Mouse (Mus musculus): ENCODE measurements around the gene Kdm1a. TPM values are rescaled to one million over a fixed set of nuclear protein-coding genes. Genes with fewer than 3 reads are reported as not detected.

Kdm1a gene
- polyA plus RNA-seq, 1 experiment = 205 TPM

GRCm38 (mm10) chr4:136559690-136560089, 42.8 kb downstream of the Kdm1a start:
- H3K4me1 ChIP-seq (ENCODE audit: control insufficient read depth, insufficient read depth, low read length) = no peaks in the 10 kb centered on the region
- no peak for TF ChIP-seq EP300 (IDR thresholded peaks at IDR 0.05; ENCODE audit: insufficient read depth, low read depth, low read length)
- no peak for TF ChIP-seq CTCF (IDR thresholded peaks at IDR 0.05; ENCODE audit: low read depth, low read length)
- TF ChIP-seq POLR2A (IDR thresholded peaks at IDR 0.05; ENCODE audit: insufficient read depth, low read length) = no peak
- no peaks in the 10 kb centered on the region for H3K9me3 ChIP-seq (replicated peaks; ENCODE audit: control insufficient read depth, insufficient read depth, low read length, poor library complexity, severe bottlenecking)
- no peak overlapping the region for H3K27ac ChIP-seq (ENCODE audit: insufficient read depth, low read length)
- no peak overlapping the region for H3K4me3 ChIP-seq (ENCODE audit: low read depth, low read length)
- H3K27me3 ChIP-seq (ENCODE audit: control insufficient read depth, insufficient read depth, low read length, poor library complexity, severe bottlenecking) = no peaks in the 10 kb centered on the region
- no peak overlapping the region for H3K9ac ChIP-seq (ENCODE audit: low read depth, poor library complexity, severe bottlenecking)
- peaks cover 66% of the 10 kb centered on the region for H3K36me3 ChIP-seq (ENCODE audit: control insufficient read depth, insufficient read depth, low read length, poor library complexity, severe bottlenecking)

DNA sequence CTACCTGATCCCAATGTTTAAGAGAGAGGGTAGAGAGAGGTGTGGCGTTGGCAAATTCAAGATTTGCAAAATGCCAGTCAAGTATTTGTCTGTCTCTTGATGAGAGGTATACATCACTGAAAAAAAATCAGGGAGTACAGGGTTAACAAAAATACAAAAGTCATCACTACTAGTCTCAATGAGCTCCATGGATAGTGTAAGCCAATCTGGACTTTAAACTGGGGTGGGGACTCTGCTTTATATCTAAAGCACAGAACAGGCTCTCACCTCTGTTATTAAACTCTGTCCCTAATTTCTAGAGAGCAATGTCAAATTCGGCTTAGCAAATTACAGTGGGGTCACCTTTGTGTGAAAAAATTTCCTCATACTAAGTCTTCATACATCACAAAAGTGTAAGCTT, 44.9 kb downstream of the Kdm1a start:
- no peak for TF ChIP-seq CTCF (IDR thresholded peaks at IDR 0.05; ENCODE audit: low read depth, low read length)
- no peak for TF ChIP-seq POLR2A (IDR thresholded peaks at IDR 0.05; ENCODE audit: insufficient read depth, low read length)
- TF ChIP-seq EP300 (IDR thresholded peaks at IDR 0.05; ENCODE audit: insufficient read depth, low read depth, low read length) = no peak
- no peak overlapping the region for H3K4me3 ChIP-seq (ENCODE audit: low read depth, low read length)
- no peaks in the 10 kb centered on the region for H3K4me1 ChIP-seq (ENCODE audit: control insufficient read depth, insufficient read depth, low read length)
- H3K27ac ChIP-seq (ENCODE audit: insufficient read depth, low read length) = no peak overlapping the region
- peaks cover 81% of the 10 kb centered on the region for H3K36me3 ChIP-seq (ENCODE audit: control insufficient read depth, insufficient read depth, low read length, poor library complexity, severe bottlenecking)
- H3K9ac ChIP-seq (ENCODE audit: low read depth, poor library complexity, severe bottlenecking) = no peak overlapping the region
- H3K9me3 ChIP-seq (replicated peaks; ENCODE audit: control insufficient read depth, insufficient read depth, low read length, poor library complexity, severe bottlenecking) = no peaks in the 10 kb centered on the region
- H3K27me3 ChIP-seq (ENCODE audit: control insufficient read depth, insufficient read depth, low read length, poor library complexity, severe bottlenecking) = no peaks in the 10 kb centered on the region

DNA sequence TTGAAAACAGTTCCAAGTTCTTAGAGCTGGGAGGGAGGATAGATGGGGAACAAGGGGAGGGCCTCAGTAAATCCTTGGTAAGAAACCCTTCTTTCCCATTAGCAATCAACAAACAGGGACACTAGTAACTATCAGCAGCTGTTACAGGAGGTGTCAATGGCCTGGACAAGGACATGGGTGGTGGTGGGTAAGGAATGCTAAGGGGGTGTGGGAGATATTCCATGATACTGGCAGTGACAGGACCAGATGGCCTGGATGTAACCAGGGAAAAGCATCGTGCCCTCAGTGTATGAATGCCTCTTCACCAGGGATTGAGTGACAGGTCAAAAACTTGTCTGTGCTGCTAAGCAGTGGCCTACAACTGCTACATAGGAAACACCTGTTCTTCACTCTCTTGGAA, 49.4 kb downstream of the Kdm1a start:
- peaks cover 81% of the 10 kb centered on the region for H3K36me3 ChIP-seq (ENCODE audit: control insufficient read depth, insufficient read depth, low read length, poor library complexity, severe bottlenecking)
- TF ChIP-seq EP300 (IDR thresholded peaks at IDR 0.05; ENCODE audit: insufficient read depth, low read depth, low read length) (no peak), CTCF (IDR thresholded peaks at IDR 0.05; ENCODE audit: low read depth, low read length) (no peak), POLR2A (IDR thresholded peaks at IDR 0.05; ENCODE audit: insufficient read depth, low read length) (no peak)

DNA sequence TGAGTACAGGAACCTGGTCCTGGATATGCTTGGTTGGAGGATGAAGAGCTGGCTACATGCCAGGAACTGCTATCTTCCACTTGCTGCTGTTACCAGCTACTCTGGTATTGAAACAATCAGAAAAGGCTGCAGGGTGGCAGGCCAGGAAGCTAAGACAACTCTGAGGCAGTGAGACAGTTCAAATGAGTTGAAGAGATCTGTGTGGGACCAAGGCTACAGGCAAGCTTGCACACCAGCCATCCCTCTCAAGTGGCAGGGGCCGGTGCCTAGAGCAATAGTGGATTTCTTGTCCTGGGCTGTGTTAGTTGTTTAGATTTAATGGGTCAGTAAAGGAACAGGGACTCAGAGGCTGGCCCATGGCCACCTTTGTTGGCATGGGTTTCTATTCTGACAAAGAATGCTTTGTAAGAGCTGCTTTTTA, 54.1 kb downstream of the Kdm1a start:
- Histone ChIP-seq H3K4me3 (ENCODE audit: low read depth, low read length) (no peak overlapping the region), H3K9ac (ENCODE audit: low read depth, poor library complexity, severe bottlenecking) (no peak overlapping the region), H3K36me3 (ENCODE audit: control insufficient read depth, insufficient read depth, low read length, poor library complexity, severe bottlenecking) (peaks cover 72% of the 10 kb centered on the region), H3K4me1 (ENCODE audit: control insufficient read depth, insufficient read depth, low read length) (no peaks in the 10 kb centered on the region), H3K27ac (ENCODE audit: insufficient read depth, low read length) (no peak overlapping the region), H3K27me3 (ENCODE audit: control insufficient read depth, insufficient read depth, low read length, poor library complexity, severe bottlenecking) (no peaks in the 10 kb centered on the region), H3K9me3 (replicated peaks; ENCODE audit: control insufficient read depth, insufficient read depth, low read length, poor library complexity, severe bottlenecking) (no peaks in the 10 kb centered on the region)
- no peak for TF ChIP-seq CTCF (IDR thresholded peaks at IDR 0.05; ENCODE audit: low read depth, low read length)
- TF ChIP-seq POLR2A (IDR thresholded peaks at IDR 0.05; ENCODE audit: insufficient read depth, low read length) = no peak
- TF ChIP-seq EP300 (IDR thresholded peaks at IDR 0.05; ENCODE audit: insufficient read depth, low read depth, low read length) = no peak

More for the DNA sequence above, 49.4 kb downstream of the Kdm1a start:
- no peaks in the 10 kb centered on the region for H3K9me3 ChIP-seq (replicated peaks; ENCODE audit: control insufficient read depth, insufficient read depth, low read length, poor library complexity, severe bottlenecking)
- 0 out of 2 replicates have a peak overlapping the region, but pooled peaks have one; percentile 22 for H3K27ac ChIP-seq (ENCODE audit: insufficient read depth, low read length)
- no peak overlapping the region for H3K9ac ChIP-seq (ENCODE audit: low read depth, poor library complexity, severe bottlenecking)
- no peaks in the 10 kb centered on the region for H3K4me1 ChIP-seq (ENCODE audit: control insufficient read depth, insufficient read depth, low read length)
- no peak overlapping the region for H3K4me3 ChIP-seq (ENCODE audit: low read depth, low read length)
- no peaks in the 10 kb centered on the region for H3K27me3 ChIP-seq (ENCODE audit: control insufficient read depth, insufficient read depth, low read length, poor library complexity, severe bottlenecking)

DNA sequence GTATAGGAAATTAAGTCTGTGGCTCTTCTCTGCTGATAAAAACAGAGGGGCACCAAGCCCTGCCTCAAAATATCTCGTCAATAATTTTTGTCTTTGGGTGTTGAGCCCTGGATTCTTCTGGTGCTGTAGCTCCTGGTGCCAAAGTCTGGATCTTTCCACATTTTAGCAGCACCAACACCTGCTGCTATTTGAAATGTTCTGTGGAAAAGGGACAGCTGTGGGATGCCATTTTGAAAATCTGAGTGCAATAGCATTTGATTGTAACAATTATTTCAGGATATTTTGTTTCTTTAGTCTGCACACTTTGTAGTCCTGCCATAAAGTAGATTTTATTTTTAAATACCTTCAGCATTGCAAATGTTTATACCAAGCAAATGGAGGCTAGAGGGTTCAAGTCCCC, 54.8 kb downstream of the Kdm1a start:
- no peak overlapping the region for H3K27ac ChIP-seq (ENCODE audit: insufficient read depth, low read length)
- no peak overlapping the region for H3K4me3 ChIP-seq (ENCODE audit: low read depth, low read length)
- no peak for TF ChIP-seq POLR2A (IDR thresholded peaks at IDR 0.05; ENCODE audit: insufficient read depth, low read length)
- no peak for TF ChIP-seq EP300 (IDR thresholded peaks at IDR 0.05; ENCODE audit: insufficient read depth, low read depth, low read length)
- TF ChIP-seq CTCF (IDR thresholded peaks at IDR 0.05; ENCODE audit: low read depth, low read length) = no peak
- no peak overlapping the region for H3K9ac ChIP-seq (ENCODE audit: low read depth, poor library complexity, severe bottlenecking)
- no peaks in the 10 kb centered on the region for H3K4me1 ChIP-seq (ENCODE audit: control insufficient read depth, insufficient read depth, low read length)
- H3K36me3 ChIP-seq (ENCODE audit: control insufficient read depth, insufficient read depth, low read length, poor library complexity, severe bottlenecking) = peaks cover 71% of the 10 kb centered on the region
- no peaks in the 10 kb centered on the region for H3K9me3 ChIP-seq (replicated peaks; ENCODE audit: control insufficient read depth, insufficient read depth, low read length, poor library complexity, severe bottlenecking)
- H3K27me3 ChIP-seq (ENCODE audit: control insufficient read depth, insufficient read depth, low read length, poor library complexity, severe bottlenecking) = no peaks in the 10 kb centered on the region

- H3K9ac ChIP-seq (ENCODE audit: low read depth, poor library complexity, severe bottlenecking) = no peak overlapping the region
- no peak overlapping the region for H3K27ac ChIP-seq (ENCODE audit: insufficient read depth, low read length)
- H3K36me3 ChIP-seq (ENCODE audit: control insufficient read depth, insufficient read depth, low read length, poor library complexity, severe bottlenecking) = peaks cover 63% of the 10 kb centered on the region
- no peak overlapping the region for H3K4me3 ChIP-seq (ENCODE audit: low read depth, low read length)
- no peaks in the 10 kb centered on the region for H3K27me3 ChIP-seq (ENCODE audit: control insufficient read depth, insufficient read depth, low read length, poor library complexity, severe bottlenecking)
- H3K4me1 ChIP-seq (ENCODE audit: control insufficient read depth, insufficient read depth, low read length) = no peaks in the 10 kb centered on the region
- no peaks in the 10 kb centered on the region for H3K9me3 ChIP-seq (replicated peaks; ENCODE audit: control insufficient read depth, insufficient read depth, low read length, poor library complexity, severe bottlenecking)
- TF ChIP-seq EP300 (IDR thresholded peaks at IDR 0.05; ENCODE audit: insufficient read depth, low read depth, low read length) (no peak), CTCF (IDR thresholded peaks at IDR 0.05; ENCODE audit: low read depth, low read length) (no peak), POLR2A (IDR thresholded peaks at IDR 0.05; ENCODE audit: insufficient read depth, low read length) (no peak)
Measured at GRCm38 (mm10) chr4:136546279-136547045, 56.1 kb downstream of the Kdm1a start.
